Mouse (Mus musculus): ENCODE measurements at regions not wholly inside any gene's neighbourhood (a gene's known extent, or its start where the extent isn't known, plus 50 kb on each side); places are given as distances from the start of the nearest gene placed in this dataset.

GRCm38 (mm10) chr4:56661816-56662215 lies 78.1 kb upstream of the Gm26657 start:
- TF ChIP-seq GATA1 (IDR thresholded peaks at IDR 0.05; ENCODE audit: borderline replicate concordance, low read length) (no peak), FLI1 (IDR thresholded peaks at IDR 0.05; ENCODE audit: low read length) (no peak)
